Mouse (Mus musculus): ENCODE results near the gene Pop5.

Gene Pop5

DNA sequence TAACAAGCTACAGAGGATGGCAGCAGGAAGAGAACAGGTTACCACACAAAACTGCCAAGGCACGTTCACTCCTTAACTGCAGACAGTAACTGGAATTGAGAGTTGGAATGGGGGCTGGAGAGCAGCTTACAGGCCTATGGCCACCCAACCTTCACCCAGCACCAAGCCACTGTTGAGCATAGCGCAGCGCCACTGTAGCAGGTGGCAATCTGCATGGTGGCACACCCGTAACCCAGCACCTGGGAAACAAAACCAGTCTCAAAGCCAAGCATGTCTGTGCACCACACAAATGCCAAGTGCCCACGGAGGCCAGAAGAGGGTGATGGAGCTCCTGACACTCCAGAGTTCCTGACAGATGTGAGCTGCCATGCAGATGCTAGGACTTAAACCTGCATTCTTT lies 30.7 kb downstream of the Pop5 start:
- no peak for DNase-seq (ENCODE audit: low spot score)

DNA sequence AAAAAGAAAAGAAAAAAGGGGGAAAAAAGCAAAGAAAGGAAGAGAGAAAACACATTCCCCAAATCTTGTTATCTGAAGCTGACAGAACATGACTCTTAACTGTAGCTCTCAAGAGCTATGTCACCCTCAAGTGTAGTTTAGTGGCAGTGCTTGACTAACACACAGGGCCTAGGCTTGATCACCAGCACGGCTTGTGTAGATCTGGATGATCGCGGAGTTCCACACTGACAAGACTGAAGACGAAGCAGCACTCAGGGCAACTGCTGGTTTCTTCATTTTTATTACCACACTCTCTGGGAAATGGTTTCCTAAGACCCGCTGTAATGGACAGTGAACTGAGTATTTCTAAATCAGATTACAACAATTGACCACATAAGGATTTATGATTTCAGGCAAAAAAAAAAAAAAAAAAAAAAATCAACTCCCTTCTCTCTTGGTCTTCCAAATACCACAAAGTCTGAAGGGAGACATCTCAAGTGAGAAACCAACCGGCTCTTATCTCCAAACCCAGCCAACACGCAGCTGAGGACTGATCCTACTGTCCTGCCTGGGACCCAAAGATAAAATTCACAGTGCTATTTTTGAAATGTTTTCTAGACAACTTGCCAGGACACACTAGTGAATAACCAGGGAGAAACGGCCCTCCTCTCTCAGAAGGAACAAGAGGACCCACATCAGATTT lies 31.3 kb downstream of the Pop5 start:
- DNase-seq (ENCODE audit: low spot score): no peak

DNA sequence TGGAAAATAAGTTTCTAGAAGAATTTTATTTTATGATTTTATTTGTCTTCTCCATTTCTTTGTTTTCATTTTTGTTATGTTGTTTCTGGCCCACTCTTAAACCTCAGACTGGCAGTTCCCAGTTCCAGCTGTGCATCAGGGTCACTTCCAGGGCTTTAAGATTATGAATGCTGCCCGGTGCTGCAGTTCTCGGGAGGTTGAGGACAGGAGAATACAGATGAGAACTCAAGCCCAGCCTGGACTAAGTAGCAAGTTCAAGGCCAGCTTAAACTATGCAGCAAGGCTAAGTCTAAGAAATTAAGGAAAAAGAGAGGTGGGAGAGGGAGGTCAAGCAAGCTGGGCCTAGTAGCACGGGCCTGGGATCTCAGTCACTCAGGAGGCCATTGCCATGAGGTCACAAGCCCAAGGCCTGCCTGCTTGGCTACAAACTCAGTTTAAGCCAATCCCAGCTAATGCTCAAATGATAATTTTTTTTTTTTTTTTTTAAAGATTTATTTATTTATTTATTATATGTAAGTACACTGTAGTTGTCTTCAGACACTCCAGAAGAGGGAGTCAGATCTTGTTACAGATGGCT lies 31.9 kb downstream of the Pop5 start:
- DNase-seq (ENCODE audit: low spot score): no peak

DNA sequence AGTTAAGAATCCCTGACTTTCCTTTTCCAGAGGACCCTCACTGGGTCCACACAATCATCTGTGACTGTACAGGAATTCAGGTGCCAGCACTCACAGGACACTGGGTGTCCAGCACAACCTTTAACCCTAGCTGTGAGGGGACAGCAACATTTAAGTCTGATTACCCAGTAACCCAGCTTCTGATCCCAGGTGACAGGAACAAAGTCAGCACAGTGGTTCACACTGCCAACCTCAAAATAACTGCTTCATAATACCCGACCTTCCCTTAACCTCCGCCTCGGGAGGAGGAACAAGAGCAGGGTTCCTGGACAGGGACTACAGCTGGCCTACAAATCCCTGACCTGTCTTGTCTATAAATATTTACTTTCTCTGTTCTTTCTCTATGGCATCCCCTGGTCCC lies 32.6 kb downstream of the Pop5 start:
- no peak for DNase-seq (ENCODE audit: low spot score)

DNA sequence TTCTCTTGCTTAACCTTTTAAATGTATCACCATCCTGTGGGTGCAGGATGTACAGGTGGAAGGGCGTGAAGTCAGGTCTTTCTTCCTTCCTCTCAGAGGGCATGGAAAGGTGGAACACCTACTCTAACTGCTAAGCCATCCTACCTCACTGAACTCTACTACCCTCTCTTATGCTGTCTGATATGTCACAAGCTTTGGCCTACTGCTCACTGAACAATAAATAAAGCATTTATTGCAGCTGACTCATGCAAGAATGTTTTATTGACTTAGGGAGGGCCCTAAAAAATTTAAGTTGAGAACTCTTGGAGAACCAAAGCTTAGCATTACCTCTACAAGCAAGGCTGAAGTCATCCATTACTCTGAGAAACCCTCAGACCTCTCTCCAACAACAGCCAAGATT lies 34.3 kb downstream of the Pop5 start:
- DNase-seq (ENCODE audit: low spot score): no peak

DNA sequence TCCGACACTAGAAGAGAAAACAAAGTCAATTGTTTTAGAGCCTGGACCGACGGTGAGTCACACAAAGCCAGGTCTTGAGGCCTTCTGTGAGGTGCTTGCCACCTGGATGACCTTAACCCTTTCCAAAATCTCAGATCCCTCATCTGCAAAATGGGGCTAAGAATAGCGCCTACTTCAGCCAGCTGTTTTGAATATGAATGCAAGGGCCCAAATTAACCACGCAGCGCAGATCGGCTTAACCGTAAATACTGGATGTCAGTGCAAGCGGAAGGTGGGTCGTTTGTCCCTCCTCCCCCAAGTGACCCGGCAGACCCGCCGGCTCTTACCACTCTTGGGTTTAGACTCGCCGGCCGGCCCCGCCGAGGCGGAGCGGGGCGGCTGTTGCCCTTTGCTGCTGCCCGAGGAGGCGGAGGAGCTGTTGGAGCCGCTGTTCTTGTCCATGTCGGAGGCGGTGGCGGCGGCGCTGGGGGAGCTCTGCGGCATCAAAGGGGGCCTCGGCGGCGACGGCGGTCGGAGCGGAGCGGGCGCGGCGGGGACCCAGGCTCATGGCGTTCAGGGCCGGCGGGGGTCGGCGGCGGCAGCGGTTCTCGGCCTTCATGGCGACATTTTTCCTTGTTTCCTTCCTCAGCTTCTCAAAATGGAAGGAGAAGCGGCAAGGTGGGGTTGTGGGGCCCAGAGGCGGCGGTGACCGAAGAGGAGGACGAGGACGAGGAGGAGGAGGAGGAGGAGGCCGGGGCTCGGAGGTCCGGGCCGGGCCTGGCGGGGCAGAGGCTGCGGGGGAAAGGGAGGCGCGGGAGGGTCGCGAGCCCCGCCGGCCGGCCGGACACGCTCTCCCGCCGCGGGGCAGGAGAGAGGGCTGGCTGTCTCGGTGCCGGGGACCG lies 36.5 kb downstream of the Pop5 start:
- DNase-seq (ENCODE audit: low spot score): peak; percentile 19

DNA sequence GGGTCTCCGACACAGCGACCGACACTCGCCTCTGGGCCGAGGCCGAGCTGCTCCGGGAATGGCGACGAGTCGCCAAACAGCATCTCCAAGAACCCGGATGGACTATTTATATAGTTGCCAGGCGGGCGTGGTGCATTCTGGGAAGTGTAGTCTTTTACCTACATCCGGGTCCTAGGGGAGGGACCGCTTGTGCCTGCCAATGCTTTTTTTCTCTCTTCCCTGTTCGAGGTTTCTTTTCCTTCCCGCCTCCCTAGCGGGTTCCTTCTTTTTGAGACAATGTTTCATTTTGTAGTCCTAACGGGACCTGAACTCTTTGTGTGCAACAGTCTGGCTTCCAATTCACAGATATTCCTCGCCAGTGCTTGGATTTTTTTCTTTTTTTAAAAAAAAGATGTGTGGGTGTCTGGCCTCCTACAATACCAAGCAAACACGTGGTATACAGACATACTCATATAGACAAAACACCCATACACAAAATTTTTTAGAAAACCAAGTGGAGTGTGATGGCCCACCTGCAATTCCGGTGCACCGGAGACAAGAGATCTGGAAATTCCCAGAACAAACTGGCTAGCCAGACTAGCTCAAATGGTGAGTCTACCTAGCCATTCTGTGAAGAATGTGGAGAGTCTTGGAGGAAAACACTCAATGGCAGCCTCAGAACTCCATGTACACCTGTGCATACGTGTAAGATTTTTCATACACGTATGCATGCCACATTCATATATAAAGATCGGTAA lies 37.3 kb downstream of the Pop5 start, which contains the start of gene Rnf10:
TSS of gene Rnf10 (minus strand) at position 87 of the 737 bp plus-strand sequence.
- DNase-seq (ENCODE audit: low spot score): peak; percentile 93

DNA sequence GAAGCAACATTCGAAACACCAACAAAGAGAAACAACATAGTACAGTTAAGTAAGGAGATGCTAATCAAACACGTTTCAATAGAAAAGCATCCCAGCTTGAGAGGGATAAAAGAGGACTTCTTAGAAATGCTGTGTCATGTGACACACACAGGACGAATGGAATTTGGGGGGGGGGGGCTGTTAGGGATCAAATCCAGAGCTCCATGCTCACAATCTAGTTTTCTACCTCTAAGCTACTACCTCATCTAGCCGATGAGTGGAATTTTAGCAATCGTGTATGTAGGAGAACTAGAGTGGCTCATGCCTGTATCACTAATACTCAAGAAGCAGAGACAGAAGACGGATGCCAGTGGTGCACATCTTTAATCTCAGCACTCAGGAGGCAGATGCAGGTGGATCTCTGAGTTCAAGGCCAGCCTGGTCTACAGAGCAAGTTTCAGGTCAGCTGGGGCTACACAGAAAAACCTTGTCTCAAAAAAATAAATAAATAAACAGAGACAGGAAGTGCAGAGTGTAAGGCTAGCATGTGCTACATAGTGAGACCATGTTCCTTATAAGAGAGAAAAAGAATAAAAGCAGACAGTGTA lies 38.0 kb downstream of the Pop5 start:
- no peak for DNase-seq (ENCODE audit: low spot score)

DNA sequence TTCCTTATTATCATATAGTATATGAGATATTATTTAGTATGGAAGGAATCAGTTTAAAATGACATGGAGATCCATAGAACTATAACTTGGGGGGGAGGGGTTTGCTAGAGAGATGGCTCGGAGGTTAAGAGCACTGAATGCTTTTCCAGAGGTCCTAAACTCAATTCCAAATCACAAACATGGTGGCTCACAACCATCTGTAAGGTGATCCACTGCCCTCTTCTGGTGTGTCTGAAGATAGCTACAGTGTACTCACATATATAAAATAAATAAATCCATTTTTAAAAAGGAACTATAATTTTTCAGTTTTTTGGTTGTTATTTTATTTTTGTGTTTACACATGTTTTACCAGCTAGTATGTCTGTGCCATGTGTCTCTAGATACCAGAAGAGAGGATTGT lies 38.7 kb downstream of the Pop5 start:
- no peak for DNase-seq (ENCODE audit: low spot score)

DNA sequence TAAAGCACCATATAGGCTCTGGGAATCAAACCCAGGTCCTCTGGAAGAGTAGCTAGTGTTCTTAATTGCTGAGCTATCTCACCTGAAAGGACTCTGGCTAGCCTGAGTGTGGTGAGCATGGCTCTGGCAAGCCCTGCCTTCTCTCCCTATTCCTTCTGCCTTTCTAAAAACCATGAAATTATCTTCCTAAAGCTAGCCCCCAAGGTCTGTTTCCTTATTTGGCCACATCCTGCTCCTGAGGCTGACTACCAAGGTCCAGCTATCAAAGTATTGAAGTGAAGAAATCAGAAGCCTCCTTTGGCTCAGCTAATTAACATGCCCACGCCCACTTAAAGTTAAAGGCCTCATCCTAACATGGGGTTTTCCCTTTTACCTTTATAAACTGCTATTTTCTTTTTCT lies 39.1 kb downstream of the Pop5 start:
- DNase-seq (ENCODE audit: low spot score): peak; percentile 62

DNA sequence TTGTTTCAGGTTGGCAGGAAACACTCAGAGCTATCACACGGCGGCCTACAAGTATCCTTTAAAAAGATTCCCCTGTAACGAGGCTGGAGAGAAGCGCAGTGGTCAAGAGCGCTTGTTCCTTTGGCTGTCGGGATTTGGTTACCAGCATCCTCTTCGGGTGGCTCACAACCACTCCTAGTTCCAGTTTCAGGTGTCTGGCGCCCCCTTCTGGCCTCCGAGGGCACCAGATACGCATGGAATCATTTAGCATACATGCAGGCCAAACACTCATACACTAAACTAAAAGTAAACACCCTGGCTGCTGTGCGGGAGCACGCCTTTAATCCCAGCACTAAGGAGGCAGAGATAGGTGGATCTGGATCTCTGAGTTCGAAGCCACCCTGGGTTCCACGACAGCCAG lies 40.4 kb downstream of the Pop5 start:
- DNase-seq (ENCODE audit: low spot score): no peak

DNA sequence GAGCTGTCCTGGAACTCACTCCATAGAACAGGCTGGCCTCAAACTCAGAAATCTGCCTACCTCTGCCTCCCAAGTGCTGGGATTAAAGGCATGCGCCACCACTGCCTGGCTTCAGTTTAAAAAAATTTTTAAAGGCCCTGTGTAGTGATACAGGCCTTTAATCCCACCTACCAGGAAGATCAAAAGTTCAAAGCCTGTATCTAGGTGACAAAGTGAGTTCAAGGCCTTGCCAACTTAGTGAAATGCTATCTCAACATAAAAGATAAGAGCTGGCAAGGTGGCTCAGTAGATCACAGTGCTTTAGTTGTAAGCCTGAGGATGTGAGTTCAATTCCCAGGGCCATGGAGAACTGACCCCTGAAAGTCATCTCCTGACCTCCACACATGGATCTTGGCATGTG lies 42.4 kb downstream of the Pop5 start:
- DNase-seq (ENCODE audit: low spot score): no peak

DNA sequence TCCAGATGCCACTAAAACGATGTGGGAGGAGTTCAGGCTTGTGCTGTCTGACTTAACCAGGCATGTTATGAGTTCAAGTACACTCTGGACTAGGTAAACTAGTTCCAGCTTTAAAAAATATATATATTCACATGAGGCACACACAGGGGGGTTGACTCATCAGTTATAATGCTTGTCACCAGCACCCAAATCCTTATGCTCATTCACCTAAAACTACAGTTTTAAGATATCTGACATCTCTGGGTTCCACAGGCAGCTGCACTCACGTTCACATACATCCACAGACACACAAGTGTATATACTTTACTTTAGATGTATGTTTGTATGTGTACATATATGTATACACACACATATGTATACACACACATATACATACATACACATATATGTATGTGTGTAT lies 43.1 kb downstream of the Pop5 start:
- DNase-seq (ENCODE audit: low spot score): no peak

DNA sequence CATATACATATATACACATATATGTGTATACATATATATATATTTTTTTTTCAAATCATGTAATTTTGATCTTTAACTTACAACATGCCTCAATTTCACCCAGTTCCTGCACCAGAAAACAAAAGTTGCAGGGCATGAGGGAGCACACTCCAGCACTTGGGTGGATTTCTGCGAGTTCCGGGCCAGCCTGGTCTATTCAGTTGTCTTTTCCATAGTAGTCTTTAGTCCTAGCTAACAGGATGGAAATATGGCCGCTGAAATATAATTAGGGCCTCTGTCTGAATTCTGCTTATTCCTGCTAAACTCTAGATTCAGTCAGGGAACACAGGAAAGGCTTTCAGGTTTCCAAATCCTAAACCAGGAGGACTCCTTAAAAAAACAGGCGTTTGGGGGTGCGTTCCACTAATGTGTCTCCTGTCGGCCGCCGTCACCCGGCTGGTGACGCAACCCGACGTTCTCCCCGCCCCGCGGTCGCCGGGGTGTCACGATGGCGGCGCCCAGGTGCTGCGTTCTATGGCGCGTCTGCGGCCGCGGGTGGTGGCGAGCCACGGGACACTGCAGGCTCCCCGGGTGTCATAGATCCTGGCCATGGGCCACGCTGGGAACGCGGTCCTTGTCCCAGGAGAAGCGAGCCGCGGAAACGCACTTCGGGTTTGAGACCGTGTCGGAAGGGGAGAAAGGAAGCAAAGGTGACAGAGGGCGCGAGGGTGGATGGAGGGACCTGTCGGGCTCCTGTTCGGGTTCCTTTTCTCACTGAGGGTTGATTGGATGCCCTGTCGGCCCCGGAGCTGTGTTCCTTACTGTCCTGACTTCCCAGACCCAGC lies 43.8 kb downstream of the Pop5 start, which contains the start of gene Coq5:
TSS of gene Coq5 (plus strand) at position 441 of the 824 bp plus-strand sequence.
- DNase-seq (ENCODE audit: low spot score): peak; percentile 62

DNA sequence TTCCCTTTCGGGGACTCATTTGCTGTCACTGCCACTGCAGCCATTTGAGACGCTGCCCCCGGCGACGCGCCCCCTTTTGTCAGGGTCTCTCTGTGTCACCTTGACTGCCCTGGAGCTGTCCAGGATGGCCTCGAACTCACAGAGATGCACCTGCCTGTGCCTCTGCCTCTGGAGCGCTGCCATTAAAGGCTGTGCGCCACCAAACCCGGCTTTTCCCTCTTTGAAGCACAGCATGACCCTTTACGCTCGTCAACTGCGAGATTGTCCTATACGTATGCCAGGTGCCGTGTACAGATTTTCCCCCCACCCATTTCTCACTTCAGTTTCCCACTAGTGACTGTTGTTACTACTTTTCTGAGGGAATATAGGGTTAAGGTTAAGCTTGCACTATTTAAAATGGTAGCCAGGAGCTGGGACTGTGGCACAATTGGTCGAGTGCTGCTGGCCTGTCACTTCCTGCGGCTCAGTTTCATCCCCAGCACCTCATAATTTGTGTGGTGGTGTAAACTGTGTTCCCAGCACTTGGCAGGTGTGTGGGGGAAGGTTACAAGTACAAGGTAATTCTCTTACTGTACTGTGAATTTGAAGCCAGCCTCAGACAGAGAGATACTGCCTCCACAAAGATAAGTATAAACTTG lies 44.5 kb downstream of the Pop5 start:
- DNase-seq (ENCODE audit: low spot score): no peak

DNA sequence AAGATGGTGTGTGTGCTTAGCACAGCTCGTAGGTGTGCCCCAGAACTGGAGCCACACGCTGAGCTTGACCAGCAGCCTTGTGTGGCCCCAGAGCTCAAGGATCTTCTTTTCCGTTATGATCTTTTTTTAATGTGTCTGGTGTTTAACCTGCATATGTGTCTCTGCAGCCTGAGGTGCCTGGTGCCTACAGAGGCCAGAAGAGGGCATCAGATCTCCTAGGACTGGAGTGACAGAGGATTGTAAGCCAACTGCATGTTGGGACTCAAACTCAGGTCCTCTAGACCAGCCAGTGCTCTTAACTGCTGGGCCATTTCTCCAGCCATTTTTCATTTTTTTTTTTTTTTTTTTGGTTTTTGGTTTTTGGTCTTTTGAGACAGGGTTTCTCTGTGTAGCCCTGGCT lies 49.1 kb downstream of the Pop5 start:
- no peak for DNase-seq (ENCODE audit: low spot score)

DNA sequence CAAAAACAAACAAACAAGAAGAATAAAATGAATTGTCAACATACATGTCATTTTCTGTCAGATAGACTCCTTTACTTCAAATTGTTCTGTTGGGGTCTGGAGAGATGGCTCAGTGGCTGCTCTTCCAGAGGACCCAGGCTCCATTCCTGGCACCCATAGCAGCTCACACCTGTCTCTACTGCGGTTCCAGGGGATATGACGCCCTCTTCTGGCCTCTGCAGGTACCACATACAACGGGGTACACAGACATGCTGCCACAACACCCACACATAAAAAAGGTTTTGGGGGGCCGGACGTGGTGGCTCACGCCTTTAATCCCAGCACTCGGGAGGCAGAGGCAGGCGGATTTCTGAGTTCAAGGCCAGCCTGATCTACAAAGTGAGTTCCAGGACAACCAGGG lies 58.5 kb downstream of the Pop5 start:
- no peak for DNase-seq (ENCODE audit: low spot score)

Measured in ovary, adult 18-20 months (tissue).